Mouse (Mus musculus) lung, postnatal 0 days (tissue): ENCODE results near the gene Lrp10.

Experiments
- CTCF ChIP-seq: IDR thresholded peaks from 2 replicates; pipeline ENCODE4 v1.5.1; 2016; ENCODE audit warnings: antibody characterized with exemption, mild to moderate bottlenecking
- EP300 ChIP-seq: IDR thresholded peaks from 2 replicates; pipeline ENCODE4 v1.6.1; 2016; ENCODE audit warnings: antibody characterized with exemption, mild to moderate bottlenecking, control low read depth

- TF ChIP-seq CTCF (no peak), EP300 (no peak)
Observed at GRCm38 (mm10) chr14:54493236-54493635, 29.3 kb downstream of the Lrp10 start.
